Mouse (Mus musculus) splenic B cell, adult 2 months (primary cell): Measurements from ENCODE around the gene Nxph3.
"Not testable (repeated sequence)": the region's sequence is repeated elsewhere in the genome, so short reads cannot be mapped to it uniquely, and the experiment has no call there.

Experiments used
- DNase-seq: peaks from one replicate; pipeline ENCODE4 v3.0.0-alpha.2; 2011; ENCODE audit warnings: low read depth, low spot score
- H3K27me3 ChIP-seq: 2 replicates; pipeline ENCODE4 v1.6.1; 2012; ENCODE audit warnings: mild to moderate bottlenecking, low read length, moderate library complexity, mixed read lengths; ENCODE audit not compliant: control insufficient read depth, poor library complexity, insufficient read depth, severe bottlenecking
- H3K36me3 ChIP-seq: 2 replicates; pipeline ENCODE4 v1.6.1; 2012; ENCODE audit warnings: mild to moderate bottlenecking, low read length, moderate library complexity, mixed read lengths; ENCODE audit not compliant: control insufficient read depth, poor library complexity, insufficient read depth, severe bottlenecking

The Nxph3 gene

DNA sequence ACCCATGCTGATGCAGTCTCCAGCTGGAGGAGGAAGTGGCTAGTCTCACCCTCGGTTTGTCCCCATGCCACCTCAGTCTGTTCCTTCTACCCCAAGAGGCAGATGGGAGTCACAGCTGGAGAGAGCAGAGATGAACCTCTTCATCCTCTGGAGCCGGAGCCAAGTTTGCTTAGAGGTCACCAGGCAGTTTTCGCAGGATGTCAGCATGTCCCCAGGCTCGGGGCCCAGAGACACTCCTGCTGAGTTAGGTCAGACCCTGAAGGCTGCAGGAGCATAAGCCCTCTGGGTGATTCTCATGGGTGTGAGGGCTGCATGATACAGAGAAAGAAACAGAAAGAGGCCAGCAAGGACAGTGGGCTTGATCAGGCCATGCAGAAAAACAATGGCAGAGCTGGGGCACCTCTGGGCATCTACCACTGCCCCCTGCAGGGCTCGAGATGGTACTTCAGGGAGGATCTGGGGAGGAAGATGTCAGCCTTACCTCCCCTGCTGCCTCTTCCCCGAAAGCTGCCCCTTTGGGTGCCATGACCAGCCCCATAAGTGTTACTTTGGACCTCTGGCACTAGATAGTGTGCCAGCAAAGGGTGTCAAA lies 5.1 kb downstream of the Nxph3 start:
- peak; percentile 38 for DNase-seq
- Histone ChIP-seq H3K36me3 (no peaks in the 10 kb centered on the region), H3K27me3 (no peaks in the 10 kb centered on the region)

DNA sequence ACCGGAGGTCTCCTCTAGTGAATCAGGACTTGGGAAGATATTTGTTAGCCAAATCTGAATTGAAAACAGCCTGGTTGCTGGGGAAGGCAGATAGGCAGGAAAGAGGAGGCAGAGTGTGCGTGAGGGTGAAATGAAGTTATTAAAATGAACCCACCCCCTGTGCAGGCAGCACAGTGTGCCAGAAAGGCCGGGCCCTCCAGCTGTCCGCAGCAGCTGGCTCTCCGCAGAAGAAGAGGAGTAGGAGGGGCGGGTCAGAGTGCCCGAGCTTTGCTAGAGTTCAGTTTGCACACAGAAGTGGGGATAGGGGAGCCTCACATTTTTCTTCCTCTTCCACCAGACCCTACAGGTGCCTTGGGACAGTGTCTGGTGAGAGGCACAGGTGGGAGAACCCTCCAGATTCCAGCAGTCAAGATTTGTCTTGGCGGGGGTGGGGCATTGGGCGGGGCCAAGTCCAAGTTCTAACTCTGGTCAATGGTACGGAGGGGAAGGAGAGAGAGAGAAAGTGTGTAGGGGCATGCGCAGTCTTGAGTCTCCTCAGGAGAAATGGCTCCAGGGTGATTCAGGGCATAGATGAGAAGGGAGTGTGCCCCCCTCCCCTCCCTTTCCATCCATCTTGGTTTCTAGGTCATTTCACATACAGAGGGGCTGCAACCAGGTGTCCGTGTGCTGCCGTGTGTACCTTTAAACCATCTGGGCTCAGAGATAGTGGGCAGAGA lies 6.0 kb downstream of the Nxph3 start:
- no peak for DNase-seq

DNA sequence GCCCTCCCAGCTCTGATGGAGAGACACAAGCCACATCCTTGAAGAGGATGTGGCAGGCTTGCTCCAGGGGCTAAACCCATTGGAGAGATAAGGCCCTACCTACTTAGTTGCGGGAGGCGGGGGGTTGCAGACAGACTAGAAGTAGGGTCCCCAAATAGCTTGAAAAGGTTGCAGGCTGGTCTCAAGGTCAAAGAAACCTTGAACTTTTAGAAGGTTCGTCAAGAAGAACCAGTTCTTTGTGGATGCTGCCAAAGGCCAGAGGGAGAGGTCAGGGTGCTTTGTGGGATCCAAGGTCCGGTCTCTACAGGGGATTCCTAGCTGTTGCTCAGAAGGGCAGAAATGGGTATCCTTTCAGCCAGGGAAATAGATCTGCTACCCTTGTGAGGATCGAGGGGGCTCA lies 6.6 kb downstream of the Nxph3 start:
- Histone ChIP-seq H3K27me3 (no peaks in the 10 kb centered on the region), H3K36me3 (no peaks in the 10 kb centered on the region)
- DNase-seq, result no peak

More for the DNA sequence above, 6.0 kb downstream of the Nxph3 start:
- Histone ChIP-seq H3K36me3 (no peaks in the 10 kb centered on the region), H3K27me3 (no peaks in the 10 kb centered on the region)

DNA sequence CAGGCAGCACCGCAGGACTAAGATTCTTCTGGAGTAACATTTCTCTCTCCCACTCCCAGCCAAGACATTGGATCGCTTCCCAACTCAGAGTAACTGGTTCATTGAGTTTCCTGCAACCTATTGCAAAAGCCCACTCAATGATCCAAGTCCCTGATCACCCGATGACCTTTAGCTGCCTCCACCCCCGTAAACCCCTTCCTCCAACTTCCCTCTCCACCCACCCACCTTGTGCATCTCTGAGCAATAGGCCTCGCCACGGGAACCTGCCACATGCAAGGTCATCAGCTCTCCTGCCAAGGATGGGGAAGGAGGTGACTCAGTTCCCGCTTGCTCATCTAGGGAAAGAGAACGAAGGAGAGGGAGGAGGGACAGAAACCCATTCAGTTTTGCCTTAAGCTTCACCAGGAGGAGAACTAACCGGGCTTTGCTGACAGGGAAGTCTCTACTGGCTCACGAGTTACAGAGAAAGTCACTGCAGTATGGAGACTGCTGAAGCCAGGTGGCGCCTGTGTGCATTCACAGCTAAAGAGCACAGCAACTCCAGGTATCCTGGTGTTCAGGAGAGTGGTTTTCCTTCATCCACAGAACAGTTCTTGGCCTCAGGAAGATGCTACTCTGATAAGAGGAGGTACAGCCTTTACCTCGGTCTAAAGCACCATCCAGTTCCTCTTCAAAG lies 7.2 kb downstream of the Nxph3 start:
- DNase-seq, result no peak
- Histone ChIP-seq H3K27me3 (no peaks in the 10 kb centered on the region), H3K36me3 (no peaks in the 10 kb centered on the region)

DNA sequence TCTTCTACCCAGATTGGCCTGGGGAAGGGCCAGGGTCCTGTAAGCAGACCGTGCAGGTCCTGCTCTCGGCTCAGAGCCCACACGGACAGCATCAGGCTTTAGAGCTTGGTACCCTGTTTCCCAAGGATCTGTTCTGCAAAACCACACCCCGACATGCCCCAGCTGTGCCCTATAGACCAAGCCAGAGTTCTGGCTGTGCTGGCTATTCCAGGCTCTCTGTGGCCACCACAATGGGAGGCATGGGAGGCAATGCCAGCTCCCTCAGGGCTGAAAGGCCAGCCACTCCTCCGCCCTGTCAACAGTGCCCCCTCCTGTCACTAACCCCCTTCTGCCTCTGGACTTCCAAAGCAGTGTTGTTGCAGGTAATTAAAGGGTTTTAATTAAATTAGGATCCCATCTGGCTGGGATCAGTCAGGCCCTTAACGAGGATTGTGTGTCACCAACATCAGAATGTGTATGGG lies 10.1 kb downstream of the Nxph3 start:
- no peak for DNase-seq
- no peaks in the 10 kb centered on the region for H3K36me3 ChIP-seq
- no peaks in the 10 kb centered on the region for H3K27me3 ChIP-seq

DNA sequence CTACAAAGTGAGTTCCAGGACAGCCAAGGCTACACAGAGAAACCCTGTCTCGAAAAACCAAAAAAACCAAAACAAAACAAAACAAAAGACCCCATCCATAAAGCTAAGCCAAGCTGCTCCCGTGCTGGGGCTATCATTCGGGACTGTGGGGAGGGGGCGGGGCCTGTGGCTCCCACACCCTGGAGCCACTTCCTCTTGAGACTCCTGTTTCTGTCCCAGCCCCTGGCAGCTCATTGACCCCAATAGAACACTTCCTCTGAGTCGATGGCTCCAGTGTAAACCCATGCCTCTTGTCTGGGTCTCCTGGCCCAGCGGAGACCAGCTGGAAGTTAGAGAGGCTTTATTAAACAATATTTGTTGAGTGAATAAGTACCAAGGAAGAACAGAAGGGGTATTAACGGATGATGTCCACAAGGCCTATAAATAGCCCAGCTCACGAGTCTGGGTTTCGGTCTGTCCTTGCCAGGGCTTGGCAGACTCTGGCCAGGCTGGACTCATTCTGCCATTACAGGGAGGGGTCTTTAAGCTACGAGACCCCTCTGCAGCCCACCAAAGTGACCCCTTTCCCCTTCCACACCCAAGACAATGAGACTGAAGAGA lies 10.7 kb downstream of the Nxph3 start:
- no peak for DNase-seq
- no peaks in the 10 kb centered on the region for H3K27me3 ChIP-seq
- no peaks in the 10 kb centered on the region for H3K36me3 ChIP-seq

DNA sequence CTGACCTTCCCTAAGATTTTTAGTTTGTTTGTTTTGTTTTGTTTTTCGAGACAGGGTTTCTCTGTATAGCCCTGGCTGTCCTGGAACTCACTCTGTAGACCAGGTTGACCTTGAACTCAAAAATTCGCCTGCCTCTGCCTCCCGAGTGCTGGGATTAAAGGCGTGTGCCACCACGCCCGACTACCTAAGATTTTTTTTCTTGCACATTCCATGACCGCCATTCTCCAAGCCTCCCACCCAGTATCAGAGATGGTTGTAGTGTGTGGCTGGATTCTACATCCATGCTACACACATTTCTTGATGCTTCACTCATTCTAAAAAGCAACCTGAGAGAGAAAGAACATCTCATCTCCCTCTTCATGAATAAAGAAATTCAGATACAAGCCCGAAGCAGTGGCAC lies 12.5 kb downstream of the Nxph3 start:
- not testable (repeated sequence) for DNase-seq, H3K27me3 ChIP-seq

DNA sequence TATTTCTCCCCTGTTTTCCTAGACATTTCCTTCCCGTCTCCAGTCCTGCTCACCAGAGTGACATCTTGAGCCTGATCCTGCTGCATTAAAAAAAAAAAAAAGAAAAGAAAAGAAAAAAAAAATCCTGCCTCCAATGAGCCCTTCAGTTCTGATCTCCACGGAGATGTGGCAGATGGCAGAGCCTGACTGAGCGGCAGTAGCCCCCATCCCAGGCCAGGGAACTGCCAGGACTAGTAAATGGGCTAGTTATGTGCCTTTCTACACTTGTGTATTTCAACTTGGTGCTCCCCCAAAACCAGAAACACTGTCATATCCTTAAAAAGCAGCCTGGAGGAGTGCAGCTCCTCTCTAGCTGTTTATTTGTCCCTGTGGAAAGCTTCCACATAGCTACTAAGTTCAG lies 13.5 kb downstream of the Nxph3 start:
- DNase-seq, result no peak
- peaks cover 1% of the 10 kb centered on the region; the same call in 1 of the 2 replicates for H3K36me3 ChIP-seq

More for the DNA sequence above, 12.5 kb downstream of the Nxph3 start:
- not testable (repeated sequence) for H3K36me3 ChIP-seq

DNA sequence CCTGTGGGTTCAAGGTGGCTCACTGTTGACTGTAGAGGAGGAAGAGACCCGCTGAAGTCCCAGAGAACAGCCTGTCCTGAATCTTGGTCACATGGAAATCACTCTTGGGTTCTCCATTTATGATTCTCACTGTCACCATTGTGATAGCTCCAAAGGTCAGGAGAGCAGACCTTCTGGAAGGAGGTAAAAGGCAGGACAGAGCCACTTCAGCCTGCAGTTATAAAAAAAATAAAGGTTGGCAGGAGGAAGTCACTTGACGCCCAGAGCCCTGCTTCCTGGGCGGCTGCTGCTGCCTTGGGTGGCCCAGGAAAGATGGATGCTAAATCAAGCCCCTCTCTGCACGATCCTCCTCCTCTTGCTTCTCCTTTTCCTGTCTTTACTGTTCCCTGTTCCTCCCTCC lies 14.0 kb downstream of the Nxph3 start:
- H3K27me3 ChIP-seq, result no peaks in the 10 kb centered on the region

More for the DNA sequence above, 13.5 kb downstream of the Nxph3 start:
- no peaks in the 10 kb centered on the region for H3K27me3 ChIP-seq

DNA sequence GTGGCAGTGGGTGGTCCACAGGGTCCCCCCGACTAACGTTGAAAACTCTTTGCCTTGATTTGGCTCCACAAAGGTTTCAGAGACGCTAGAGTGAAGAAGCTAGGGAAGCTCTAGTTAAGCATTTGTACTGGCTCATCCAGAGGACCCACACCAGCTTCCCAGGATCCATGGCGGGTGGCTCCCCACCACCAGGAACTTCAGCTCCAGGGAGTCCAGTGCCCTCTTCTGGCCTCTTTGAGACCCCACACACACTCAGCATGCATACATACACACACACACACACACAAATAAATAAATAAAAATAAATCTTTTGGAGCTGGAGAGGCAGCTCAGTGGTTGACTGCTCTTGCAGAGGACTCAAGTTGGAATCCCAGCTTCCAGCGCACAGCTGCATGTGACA lies 16.4 kb downstream of the Nxph3 start:
- no peak for DNase-seq
- peaks cover 1% of the 10 kb centered on the region; the same call in 1 of the 2 replicates for H3K36me3 ChIP-seq
- H3K27me3 ChIP-seq, result no peaks in the 10 kb centered on the region

More for the DNA sequence above, 14.0 kb downstream of the Nxph3 start:
- peaks cover 1% of the 10 kb centered on the region; the same call in 1 of the 2 replicates for H3K36me3 ChIP-seq
- no peak for DNase-seq

DNA sequence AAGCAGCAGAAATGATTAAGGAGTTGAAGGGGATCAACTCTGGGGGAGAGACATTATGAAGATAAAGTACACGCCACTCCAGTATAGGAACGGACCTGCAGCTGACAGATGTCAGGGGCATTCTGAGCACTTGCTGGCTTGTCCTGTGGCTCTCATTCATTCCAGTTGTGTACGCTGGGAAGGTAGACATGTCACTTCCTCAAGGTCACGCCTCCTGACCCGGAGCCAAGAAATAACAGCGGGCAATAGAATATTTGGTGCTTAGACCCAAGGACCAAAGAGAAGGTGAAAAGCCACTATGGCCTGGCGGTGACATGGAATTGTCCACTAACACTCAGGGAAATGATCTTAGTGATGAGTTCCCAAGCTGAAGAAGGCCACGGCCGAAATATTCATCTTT lies 18.5 kb downstream of the Nxph3 start:
- H3K27me3 ChIP-seq, result no peaks in the 10 kb centered on the region
- no peak for DNase-seq
- peaks cover 12% of the 10 kb centered on the region for H3K36me3 ChIP-seq

DNA sequence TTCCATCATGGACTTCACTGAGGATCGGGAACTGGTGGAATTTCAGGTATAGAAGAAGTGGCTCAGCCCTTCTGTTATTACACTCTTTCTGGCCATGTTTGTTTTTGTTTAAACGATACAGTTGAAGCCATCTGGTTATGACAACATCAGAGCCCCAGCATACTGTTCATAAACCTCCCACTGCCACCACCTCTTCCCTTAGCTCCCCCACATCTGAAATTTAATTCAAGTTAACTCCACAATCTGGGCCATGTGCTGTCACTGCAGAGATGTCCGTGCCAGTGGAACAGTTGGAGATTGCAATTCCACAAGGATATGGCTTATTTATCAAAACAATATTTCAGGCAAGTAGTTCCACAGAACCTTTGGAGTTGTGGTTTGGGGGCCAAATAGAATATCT lies 20.0 kb downstream of the Nxph3 start:
- DNase-seq, result no peak
- no peaks in the 10 kb centered on the region for H3K27me3 ChIP-seq
- H3K36me3 ChIP-seq, result peaks cover 15% of the 10 kb centered on the region

DNA sequence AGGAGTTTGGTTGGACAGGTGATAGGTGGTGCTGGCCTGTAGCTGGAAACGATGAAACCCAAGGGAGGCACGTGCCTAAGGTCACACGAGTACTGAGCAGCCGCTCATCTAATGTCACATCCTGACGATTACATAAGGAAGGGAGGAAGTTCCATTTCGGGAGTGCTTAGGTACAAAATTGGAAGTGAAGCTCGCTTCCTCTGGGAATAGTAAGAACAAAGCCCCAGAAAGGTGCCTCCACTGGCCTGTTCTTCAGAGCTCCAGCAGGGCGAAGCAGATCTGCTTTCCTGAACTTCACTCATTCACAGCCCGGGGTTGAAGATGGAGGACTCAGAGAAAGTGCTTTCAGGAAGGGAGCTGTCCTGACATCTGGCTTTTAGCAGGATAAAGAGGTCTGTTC lies 20.4 kb downstream of the Nxph3 start:
- DNase-seq, result no peak
- Histone ChIP-seq H3K36me3 (peaks cover 19% of the 10 kb centered on the region), H3K27me3 (no peaks in the 10 kb centered on the region)

DNA sequence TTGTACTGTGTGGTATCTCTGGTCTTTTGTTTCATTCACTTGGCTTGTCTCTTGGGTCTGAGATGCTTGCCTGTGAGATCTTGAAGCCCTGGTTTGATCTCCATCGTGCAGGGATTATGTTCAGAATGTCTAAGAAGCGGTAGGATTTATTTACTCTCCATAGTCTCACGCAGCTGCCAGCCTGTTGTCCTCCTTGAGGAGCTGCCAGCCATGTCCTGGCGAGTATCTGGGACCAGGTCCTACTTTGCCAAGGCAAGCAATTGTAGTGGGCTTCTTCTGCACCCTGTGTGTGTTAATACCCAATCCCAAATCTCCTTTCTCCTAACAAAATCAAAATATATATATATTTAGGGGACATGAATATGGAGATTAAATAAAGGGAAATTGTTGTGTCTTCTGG lies 21.4 kb downstream of the Nxph3 start:
- H3K36me3 ChIP-seq, result peaks cover 22% of the 10 kb centered on the region
- no peaks in the 10 kb centered on the region for H3K27me3 ChIP-seq
- no peak for DNase-seq

DNA sequence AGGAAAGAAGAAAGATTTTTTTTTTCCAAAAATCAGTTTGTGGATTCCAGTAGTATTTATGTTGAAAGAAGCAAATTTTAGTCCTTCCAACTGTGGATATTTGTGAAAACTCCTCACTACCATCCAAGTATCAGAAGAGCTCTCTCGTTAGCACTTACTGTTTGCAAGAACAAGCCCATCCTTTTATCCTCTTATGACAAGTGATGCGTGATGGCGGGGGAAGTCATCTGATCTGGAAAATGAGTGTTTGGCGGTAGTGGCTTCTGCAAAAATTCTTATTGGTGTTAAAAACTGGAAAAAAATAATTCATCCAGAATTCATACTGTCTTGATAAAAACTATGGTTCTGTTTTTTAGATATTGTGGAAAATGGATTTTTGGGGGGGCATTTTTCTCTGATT lies 22.1 kb downstream of the Nxph3 start:
- DNase-seq, result no peak
- peaks cover 24% of the 10 kb centered on the region for H3K36me3 ChIP-seq
- H3K27me3 ChIP-seq, result no peaks in the 10 kb centered on the region
